Mouse (Mus musculus) T-helper 1 cell (primary cell): Measurements from ENCODE around the gene Olfr286.

Experiments used
- in situ Hi-C: fragments of 300-600 bp; cut with MboI, MseI; formaldehyde crosslinking; loops from one replicate; pipeline ENCODE4 v1.15.1; 2025; ENCODE audit warnings: high pct_unique_total_duplicates

Gene Olfr286

DNA sequence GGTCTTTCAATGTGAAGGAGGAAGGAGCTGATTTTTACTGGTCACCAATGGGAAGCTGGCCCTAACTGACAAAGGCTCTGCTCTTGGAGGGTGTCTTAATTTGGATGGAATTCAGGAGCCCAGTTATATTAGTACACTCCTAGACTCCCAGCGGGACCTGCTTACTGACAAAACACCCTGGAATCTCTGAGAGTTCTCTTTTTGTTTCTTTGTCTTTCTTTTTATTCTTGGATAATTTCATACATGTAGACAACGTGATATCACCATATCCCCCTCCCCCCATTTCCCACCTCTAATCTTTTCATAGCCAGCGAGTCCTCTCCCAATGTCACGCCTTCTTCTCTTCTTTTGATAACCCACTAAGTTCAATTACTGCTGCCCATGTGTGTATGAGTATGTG lies at the start of gene Olfr286:
TSS of gene Olfr286 (minus strand) at position 101 of the 400 bp plus-strand sequence.
- in situ Hi-C loops: no loop called here

DNA sequence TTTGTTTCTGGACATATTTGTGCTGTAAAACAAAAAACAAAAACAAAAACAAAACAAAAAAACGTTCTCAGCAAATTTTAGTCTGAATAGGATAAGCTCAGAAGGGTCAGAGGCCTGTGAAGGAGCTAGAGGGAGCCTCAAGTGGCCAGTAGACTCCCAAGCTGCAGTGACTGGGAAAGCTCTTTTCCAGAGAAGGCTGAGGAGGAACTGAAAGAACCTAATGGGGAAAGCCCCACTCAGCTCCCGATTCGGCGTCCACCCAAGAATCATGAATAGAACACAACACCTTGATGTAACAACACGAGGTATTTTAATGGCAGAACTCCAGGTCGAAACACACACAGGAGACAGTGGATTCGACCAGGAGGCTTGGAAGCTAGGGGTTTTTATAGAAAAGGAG lies 23.5 kb upstream of the Olfr286 start:
- in situ Hi-C loops: no loop called here

DNA sequence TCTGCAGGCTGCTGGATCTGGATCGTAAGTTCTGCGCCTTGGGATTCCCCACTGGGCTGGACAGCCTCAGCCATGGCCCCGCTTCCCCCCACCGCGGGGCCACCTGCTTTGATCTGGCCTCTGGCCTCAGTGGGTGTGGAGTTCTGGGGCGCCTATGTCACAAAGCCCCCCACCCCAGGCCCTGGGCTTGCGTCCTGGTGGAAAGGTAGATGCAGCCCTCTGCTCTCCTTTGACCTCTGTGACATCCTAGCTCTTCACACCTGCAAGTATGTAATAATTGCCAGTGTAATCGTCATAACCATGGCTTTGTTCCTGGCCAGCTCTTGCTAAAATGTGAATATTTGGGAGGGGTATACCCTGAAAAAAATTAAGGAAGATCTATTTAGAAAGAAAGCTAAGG lies 22.9 kb upstream of the Olfr286 start, which contains the start of gene H1fnt:
TSS of gene H1fnt (minus strand) at position 101 of the 400 bp plus-strand sequence.
- in situ Hi-C loops: no loop called here

DNA sequence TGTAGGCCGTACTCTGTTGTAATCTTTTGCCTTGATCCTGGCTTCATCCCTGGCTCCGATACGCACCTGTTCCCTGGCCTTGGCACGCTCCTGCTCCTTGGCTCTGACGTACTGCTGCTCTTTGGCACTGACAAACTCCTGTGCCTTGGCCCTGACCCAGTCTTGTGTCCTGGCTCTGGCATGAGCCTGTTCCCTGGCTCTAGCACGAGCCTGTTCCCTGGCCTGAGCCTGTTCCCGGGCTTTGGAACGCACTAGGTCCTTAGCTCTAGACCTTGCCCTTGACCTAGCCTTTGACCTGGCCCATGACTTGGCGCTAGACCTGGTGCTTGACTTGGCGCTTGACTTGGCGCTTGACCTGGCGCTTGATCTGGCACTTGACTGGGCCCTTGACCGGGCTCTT lies 22.0 kb upstream of the Olfr286 start:
- in situ Hi-C loops: no loop called here

GRCm38 (mm10) chr15:98235442-98235841 lies 1.2 kb upstream of the Olfr286 start:
- in situ Hi-C loops: no loop called here

DNA sequence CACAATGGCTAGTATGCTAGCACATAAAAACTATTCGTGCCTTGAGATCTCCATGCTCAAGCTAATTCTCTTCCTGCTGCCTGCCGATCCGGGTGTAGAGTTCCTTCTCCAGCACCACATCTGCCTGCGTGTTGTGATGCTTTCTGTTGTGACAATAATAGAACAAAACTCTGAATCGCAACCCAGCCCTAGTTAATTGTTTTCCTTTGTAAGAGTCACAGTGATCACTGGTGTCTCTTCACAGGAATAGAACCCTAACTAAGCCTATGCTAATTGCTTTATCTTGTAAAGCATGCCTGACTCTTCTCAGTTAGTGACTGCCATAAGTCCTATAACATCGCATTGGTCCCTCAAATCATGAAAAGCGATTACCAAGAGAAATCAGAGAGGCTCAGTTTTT lies 8.2 kb downstream of the Olfr286 start:
- in situ Hi-C loops: no loop called here

DNA sequence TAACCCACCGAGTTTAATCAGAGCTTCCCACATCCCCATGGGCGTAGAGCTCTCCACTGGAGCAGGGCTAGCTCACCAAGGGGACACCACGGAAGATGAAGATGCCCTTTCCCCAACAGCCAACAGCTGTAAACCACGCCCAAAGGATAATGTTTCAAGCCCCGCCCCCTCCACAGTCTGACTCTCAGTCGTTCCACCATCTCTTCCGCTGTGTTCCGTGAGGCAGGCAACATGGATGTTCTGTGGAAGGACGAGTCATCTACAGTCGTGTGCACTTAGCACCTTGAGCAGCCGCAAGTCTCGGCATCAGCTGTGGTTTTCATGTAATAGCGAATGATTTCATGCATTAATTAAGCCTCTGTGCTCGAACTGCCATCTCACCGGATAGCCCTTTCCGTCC lies 8.6 kb downstream of the Olfr286 start:
- in situ Hi-C loops: no loop called here

GRCm38 (mm10) chr15:98222377-98222776 lies 11.9 kb downstream of the Olfr286 start:
- in situ Hi-C loops: no loop called here

DNA sequence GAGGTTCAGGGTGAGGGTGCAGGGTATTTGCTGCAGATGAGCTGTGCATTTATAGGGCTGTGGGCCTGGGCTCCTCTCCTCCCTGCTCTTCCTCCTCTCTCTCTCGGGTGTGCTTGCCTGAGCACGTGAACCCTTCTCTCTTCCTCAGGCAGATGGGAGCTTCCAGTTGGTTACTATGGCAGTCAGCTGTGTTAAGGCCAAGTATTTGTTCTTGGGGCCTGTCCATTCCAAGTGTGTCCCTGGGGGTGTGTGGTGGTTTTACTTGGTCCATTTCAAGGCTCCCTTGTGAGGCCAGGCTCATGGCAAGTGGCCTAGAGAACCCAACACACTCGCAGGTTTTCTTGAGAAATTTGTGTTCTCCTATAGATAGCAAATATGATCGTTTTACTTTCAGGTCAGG lies 13.4 kb downstream of the Olfr286 start, which contains the start of the genes Gm44579 and Olfr287:
TSS of gene Gm44579 (minus strand) at position 101 of the 400 bp plus-strand sequence.
TSS of gene Olfr287 (minus strand) at position 180 of the 400 bp plus-strand sequence.
- in situ Hi-C loops: no loop called here

DNA sequence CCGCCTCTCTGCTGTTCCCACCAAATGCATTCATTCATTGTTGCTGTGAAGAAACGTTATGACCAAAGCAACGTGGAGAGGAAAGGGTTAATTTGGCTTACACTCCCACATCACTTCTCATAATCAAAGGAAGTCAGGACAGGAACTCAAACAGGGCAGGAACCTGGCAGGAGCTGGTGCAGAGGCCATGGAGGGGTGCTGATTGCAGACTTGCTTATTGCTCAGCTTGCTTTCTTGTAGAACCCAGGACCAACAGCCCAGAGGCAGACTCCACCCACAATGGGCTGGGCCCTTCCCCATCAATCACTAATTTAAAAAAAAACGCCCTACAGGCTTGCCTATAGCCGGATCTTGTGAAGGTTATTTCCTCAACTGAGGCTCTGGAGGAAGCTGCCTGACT lies 20.1 kb downstream of the Olfr286 start:
- in situ Hi-C loops: no loop called here

DNA sequence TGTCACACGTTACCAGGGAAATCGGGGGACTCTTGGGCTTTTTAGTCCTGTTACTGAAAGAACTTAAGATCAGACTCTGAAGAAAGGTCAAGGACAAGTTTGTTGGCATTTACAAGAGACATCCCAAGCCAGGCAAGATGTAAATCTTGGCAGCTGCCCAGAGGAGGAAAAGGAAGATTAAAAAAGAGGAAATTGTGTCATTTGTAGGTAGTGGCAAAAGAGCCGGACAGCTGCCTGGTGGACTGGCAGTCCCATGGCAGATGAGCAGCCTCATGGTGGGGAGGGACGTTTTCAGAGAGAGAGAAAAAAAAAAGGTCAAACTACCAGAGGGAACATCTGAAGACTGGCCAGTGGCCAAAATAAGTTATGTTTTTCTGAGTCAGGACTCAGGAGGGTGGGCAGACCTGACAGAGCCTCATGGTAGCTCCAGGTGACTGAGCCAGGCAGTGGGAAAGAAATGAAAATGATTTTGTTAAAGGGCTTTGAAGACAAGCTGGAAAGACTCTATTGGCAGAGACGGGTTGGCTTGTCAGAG lies 20.8 kb downstream of the Olfr286 start:
- in situ Hi-C loops: no loop called here

GRCm38 (mm10) chr15:98209676-98210075 lies 24.6 kb downstream of the Olfr286 start:
- in situ Hi-C loops: no loop called here

GRCm38 (mm10) chr15:98195442-98195841 lies 38.8 kb downstream of the Olfr286 start, which contains the start of gene Olfr288:
Gene Olfr288, minus strand, starts transcription at chr15:98195542.
- in situ Hi-C loops: no loop called here

GRCm38 (mm10) chr15:98184456-98184855 lies 49.8 kb downstream of the Olfr286 start:
- in situ Hi-C loops: loop anchor here (5.0 to 10.0 kb wide), 2 partner anchors 213 to 320 kb away; no protein-coding TSS in a partner anchor

GRCm38 (mm10) chr15:98181856-98182570 lies 52.2 kb downstream of the Olfr286 start:
- in situ Hi-C loops: loop anchor here (5.0 to 10.0 kb wide), 2 partner anchors 215 to 323 kb away; no protein-coding TSS in a partner anchor

DNA sequence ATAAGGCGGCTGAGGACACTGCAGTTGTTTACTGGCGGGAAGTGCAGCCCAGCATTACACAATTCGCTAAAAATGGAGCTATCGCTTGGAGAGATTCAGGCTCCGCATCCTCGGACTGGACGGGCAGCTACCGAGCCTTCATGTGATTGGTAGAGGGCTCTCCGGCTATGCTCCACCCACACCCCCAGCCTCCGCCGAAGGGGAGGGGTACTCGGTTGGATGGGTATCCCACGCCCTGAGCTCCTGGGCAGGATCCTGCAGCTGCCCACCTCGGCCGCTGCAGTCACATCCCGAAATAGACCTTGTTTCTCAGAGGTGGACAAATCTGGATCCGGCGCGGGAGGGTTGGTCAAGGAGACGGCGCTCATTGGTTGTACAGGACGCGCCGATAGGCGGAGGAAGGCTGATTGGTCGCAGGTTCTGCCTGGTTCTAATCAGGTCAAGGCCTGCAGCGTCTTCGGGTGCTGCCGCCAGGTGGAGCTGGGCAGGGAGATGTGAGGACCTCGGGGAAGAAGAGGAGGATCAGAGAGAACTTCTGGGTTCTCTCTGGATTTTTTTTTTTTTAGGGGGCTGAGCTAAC lies 53.0 kb downstream of the Olfr286 start:
- in situ Hi-C loops: loop anchor here (5.0 to 10.0 kb wide), 2 partner anchors 216 to 324 kb away; no protein-coding TSS in a partner anchor

DNA sequence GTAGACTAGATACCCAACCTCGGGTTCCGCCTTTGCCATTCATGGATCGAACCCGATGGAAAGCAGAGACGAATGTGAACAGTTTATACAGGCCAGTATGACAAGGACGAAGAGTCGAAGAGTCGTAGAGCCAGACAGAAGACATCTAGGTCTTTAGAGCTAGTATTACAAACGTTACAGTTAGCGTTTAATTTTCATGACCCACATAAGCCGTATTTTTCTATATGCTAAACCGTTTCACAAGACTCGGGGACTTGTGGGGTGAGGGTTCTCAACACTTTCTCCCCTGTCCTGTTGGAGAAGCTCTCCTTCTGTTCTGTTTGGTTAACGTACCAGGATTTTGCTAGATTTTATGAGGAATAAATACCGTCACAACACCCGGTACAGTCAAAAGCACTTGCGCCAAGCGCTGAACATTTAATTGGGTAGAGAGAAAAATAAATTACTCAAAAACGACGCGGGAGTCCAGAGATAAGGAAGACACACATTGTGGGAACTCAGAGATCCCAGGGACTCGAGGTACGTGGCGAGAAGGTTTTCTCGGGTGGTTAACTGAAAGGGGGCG lies 53.6 kb downstream of the Olfr286 start:
- in situ Hi-C loops: loop anchor here (5.0 to 10.0 kb wide), 2 partner anchors 217 to 324 kb away; no protein-coding TSS in a partner anchor

GRCm38 (mm10) chr15:98177320-98177719 lies 56.9 kb downstream of the Olfr286 start:
- in situ Hi-C loops: no loop called here
